Mouse (Mus musculus) lung, embryonic 14.5 days (tissue): ENCODE measurements around the gene Kif21a. TPM values are rescaled to one million over a fixed set of nuclear protein-coding genes. Genes with fewer than 3 reads are reported as not detected.
A peak's percentile ranks its signal among the peaks of the same experiment; 100 is the strongest.

Experiments used
- ATAC-seq: fragments of 200-750 bp; cut with Nextera tagmentation; 2 replicates; pipeline ENCODE4 v1.8.0; 2017; ENCODE audit warnings: mild to moderate bottlenecking, moderate TSS enrichment, moderate library complexity; ENCODE audit not compliant: insufficient read depth
- DNase-seq: peaks from one replicate; pipeline ENCODE4 v3.0.0-alpha.2; 2015
- H3K27ac ChIP-seq: fragments of 300-500 bp; sonication (generic); 2 replicates; pipeline ENCODE4 v1.5.1; 2014; ENCODE audit warnings: low read depth, mild to moderate bottlenecking, moderate library complexity
- H3K27me3 ChIP-seq: fragments of 300-500 bp; sonication (generic); 2 replicates; pipeline ENCODE4 v1.6.1; 2014; ENCODE audit warnings: low read length, control low read depth; ENCODE audit not compliant: insufficient read depth
- H3K36me3 ChIP-seq: fragments of 300-500 bp; sonication (generic); 2 replicates; pipeline ENCODE4 v1.6.1; 2014; ENCODE audit warnings: control low read depth; ENCODE audit not compliant: insufficient read depth
- H3K4me1 ChIP-seq: fragments of 300-500 bp; sonication (generic); 2 replicates; pipeline ENCODE4 v1.6.1; 2014; ENCODE audit warnings: antibody characterized with exemption, control low read depth; ENCODE audit not compliant: insufficient read depth
- H3K4me2 ChIP-seq: fragments of 300-500 bp; sonication (generic); 2 replicates; pipeline ENCODE4 v1.6.1; 2014; ENCODE audit warnings: mild to moderate bottlenecking
- H3K4me3 ChIP-seq: fragments of 300-500 bp; sonication (generic); 2 replicates; pipeline ENCODE4 v1.5.1; 2014; ENCODE audit warnings: low read depth, low read length
- H3K9ac ChIP-seq: fragments of 300-500 bp; sonication (generic); 2 replicates; pipeline ENCODE4 v1.6.1; 2014
- H3K9me3 ChIP-seq: fragments of 300-500 bp; sonication (generic); 2 replicates; pipeline ENCODE4 v1.6.1; 2016; ENCODE audit warnings: low read depth, low read length, control low read depth
- CTCF ChIP-seq: IDR thresholded peaks from 2 replicates; pipeline ENCODE4 v1.5.1; 2016; ENCODE audit warnings: antibody characterized with exemption, low read depth
- WGBS: fragments of 180-500 bp; shearing (Covaris S2); extraction: QIAGEN DNeasy Blood & Tissue Kit; methylation state at CpG from one replicate; pipeline ENCODE4 v1.1.7; 2014; 5-methylcytosine and 5-hydroxymethylcytosine counted together
- polyA plus RNA-seq: library from polyadenylated mRNA; unstranded; fragments of >200 nt; fragmentation: Nextera tagmentation; extraction: Ambion mirVana; gene quantifications from 2 replicates; pipeline ENCODE4 v1.2.1, GENCODE M21; 2014

Kif21a gene
- polyA plus RNA-seq, 1 experiment from 2014 or later: 6.7 TPM

DNA sequence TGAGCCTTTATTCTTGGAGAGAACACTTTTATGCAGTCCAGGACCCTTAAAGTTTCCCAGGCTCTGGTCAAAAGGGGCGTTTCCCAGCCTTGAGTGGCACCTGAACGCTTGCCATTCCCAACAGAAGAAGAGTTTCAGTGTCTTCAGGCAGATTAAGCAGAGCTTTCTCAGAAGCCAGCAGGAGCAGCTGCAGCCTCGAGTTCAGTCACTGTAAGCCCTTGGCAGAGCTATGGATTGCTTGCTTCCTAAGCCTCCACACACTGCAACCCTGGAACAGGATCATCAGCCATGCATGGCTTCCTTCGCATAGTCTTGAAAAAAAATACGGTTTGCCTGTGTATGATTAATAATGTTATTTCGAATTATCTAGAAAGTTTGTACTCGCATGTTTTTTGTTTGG lies 14.1 kb upstream of the Kif21a start:
- no peak overlapping the region for H3K9ac ChIP-seq
- ATAC-seq (no peak), DNase-seq (no peak)

DNA sequence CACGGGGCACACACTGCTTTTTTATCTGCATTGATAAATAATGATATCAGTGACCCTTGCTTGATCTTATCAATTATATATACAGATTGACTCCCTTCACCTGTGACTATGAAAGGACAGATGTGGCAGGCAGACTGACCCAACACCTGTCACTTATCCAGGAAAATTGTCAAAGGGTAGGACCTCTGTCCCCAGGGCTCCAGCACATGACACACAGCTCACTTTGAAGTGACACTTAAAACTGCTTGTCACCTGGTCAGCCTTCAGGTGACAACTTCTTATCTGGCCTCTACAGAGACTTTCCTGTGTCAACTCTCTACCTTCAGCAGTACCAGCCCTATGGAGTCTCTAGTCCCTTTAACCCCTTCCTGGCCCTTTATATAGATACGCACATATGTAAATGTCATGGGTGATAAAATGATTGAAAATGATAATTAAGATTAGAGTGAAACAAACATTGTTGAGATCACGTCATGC lies 7.2 kb upstream of the Kif21a start:
- Histone ChIP-seq H3K9me3 (no peaks in the 10 kb centered on the region), H3K4me2 (no peak overlapping the region), H3K4me1 (no peaks in the 10 kb centered on the region), H3K9ac (no peak overlapping the region), H3K36me3 (no peaks in the 10 kb centered on the region), H3K27ac (no peak overlapping the region), H3K4me3 (no peak overlapping the region), H3K27me3 (no peaks in the 10 kb centered on the region)
- 36% methylated on average over 3 of the region's 3 CpGs for WGBS
- ATAC-seq (no peak), DNase-seq (no peak)
- TF ChIP-seq CTCF: no peak

More for the DNA sequence above, 14.1 kb upstream of the Kif21a start:
- H3K4me1 ChIP-seq: no peaks in the 10 kb centered on the region
- no peaks in the 10 kb centered on the region for H3K27me3 ChIP-seq
- H3K4me2 ChIP-seq: no peak overlapping the region
- WGBS: 66% methylated on average over 7 of the region's 7 CpGs
- no peak overlapping the region for H3K4me3 ChIP-seq
- no peaks in the 10 kb centered on the region for H3K36me3 ChIP-seq
- no peak overlapping the region for H3K27ac ChIP-seq
- H3K9me3 ChIP-seq: no peaks in the 10 kb centered on the region
- no peak for TF ChIP-seq CTCF

DNA sequence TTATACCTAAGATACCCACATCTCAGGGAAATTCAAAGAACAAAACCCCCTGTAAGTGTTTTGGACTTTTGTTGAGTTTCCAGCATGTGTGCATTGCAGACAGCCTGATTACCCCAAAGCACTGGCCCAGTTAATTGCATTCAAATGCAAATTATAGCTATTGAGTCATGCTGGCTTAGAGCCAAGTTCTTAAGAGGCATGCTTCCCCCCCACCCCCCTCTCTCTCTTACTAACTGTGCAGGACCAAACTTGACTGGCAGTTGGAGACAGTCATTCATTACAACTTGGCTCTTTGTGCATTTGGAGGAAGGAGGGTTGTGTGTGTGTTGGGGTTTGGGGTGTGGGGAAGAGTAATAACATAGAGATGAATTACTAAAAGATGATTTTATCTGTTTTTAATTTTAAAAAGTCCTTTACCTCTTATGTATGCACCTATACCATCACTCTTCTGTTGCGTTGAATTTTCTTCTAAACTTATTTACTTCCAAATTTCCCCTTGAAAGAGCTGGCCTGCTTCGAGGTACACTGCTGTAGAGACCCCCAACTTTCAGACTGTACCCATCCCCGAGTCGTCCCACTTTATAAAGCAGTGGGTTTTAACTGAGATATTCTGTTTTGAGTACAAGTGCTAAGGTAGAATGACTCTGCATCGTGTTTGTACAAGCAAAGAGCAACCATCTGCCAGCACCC lies 6.6 kb upstream of the Kif21a start:
- no peak for TF ChIP-seq CTCF
- H3K27me3 ChIP-seq: no peaks in the 10 kb centered on the region
- H3K4me1 ChIP-seq: no peaks in the 10 kb centered on the region
- no peaks in the 10 kb centered on the region for H3K9me3 ChIP-seq
- DNase-seq: peak; percentile 53
- no peak overlapping the region for H3K4me3 ChIP-seq
- H3K36me3 ChIP-seq: no peaks in the 10 kb centered on the region
- no peak overlapping the region for H3K4me2 ChIP-seq
- WGBS: 36% methylated on average over 5 of the region's 5 CpGs
- ATAC-seq: no peak
- no peak overlapping the region for H3K9ac ChIP-seq
- H3K27ac ChIP-seq: no peak overlapping the region

DNA sequence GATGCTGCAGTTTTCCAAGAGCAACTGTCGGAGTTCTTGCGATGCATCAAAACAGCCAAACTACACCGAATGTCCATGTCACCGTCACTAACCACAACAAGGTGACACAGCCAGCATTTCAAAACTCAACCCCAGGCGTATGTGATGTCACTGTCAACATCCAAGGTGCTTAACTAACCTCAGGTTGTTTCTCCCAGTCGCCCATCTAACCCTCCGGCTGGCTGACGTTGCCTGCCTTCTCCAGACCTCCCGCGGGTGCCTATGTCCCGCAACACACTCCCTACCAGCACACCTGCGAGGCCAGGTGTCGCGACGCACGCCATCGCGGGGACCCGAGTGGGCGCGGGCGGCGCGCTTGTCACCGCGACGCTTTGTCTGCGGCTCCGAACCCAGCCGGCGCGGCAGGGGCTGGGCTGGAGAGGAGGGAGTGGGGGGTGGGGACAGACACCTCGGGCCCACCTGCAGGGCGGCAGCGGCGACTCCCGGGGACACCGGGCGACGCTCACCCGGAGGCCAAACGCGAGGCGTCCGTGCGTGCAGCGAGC lies 725 bp downstream of the Kif21a start:
- peaks cover 4% of the 10 kb centered on the region; the same call in 1 of the 2 replicates for H3K27me3 ChIP-seq
- under 1% methylated on average over 47 of the region's 47 CpGs for WGBS
- no peaks in the 10 kb centered on the region for H3K36me3 ChIP-seq
- ATAC-seq (peak; percentile 74), DNase-seq (peak; percentile 31)
- no peaks in the 10 kb centered on the region for H3K4me1 ChIP-seq
- H3K4me2 ChIP-seq: peak overlapping the region; percentile 99
- H3K27ac ChIP-seq: peak overlapping the region; percentile 72
- no peak for TF ChIP-seq CTCF
- peak overlapping the region; percentile 68 for H3K9ac ChIP-seq
- H3K9me3 ChIP-seq: no peaks in the 10 kb centered on the region
- H3K4me3 ChIP-seq: peak overlapping the region; percentile 79

DNA sequence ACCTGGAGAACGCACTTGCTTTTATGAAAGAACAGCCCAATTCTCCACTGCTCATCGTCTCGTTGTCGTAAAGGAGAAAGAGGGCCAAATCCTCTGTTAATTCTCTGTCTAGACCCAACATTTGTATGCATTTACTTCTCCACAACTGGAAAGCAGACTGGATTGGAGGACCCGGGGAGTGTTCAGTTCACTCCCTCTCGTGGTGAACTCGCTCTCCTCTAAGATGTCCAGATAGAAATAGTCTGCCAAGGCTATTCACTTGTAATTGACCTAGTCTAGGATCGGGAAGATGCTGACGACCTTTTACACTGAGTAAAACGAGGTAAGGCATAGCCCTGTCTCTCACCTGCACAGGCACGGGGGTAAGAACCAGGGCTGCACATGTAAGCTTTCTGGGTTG lies 2.1 kb downstream of the Kif21a start:
- ATAC-seq: no peak
- 85% methylated on average over 11 of the region's 11 CpGs for WGBS
- Histone ChIP-seq H3K27ac (no peak overlapping the region), H3K9ac (no peak overlapping the region), H3K4me1 (no peaks in the 10 kb centered on the region), H3K27me3 (peaks cover 4% of the 10 kb centered on the region; the same call in 1 of the 2 replicates), H3K4me3 (no peak overlapping the region), H3K4me2 (no peak overlapping the region), H3K36me3 (no peaks in the 10 kb centered on the region), H3K9me3 (no peaks in the 10 kb centered on the region)
- DNase-seq: no peak
- no peak for TF ChIP-seq CTCF

- peak; percentile 33 for DNase-seq
- Histone ChIP-seq H3K4me1 (no peaks in the 10 kb centered on the region), H3K36me3 (no peaks in the 10 kb centered on the region), H3K4me2 (no peak overlapping the region), H3K4me3 (no peak overlapping the region), H3K27me3 (peaks cover 4% of the 10 kb centered on the region; the same call in 1 of the 2 replicates), H3K27ac (no peak overlapping the region), H3K9me3 (no peaks in the 10 kb centered on the region), H3K9ac (no peak overlapping the region)
- ATAC-seq: no peak
- TF ChIP-seq CTCF: no peak
- WGBS: 53% methylated on average over 8 of the region's 8 CpGs
Observed at GRCm38 (mm10) chr15:91046506-91046905, 3.2 kb downstream of the Kif21a start.

GRCm38 (mm10) chr15:91043263-91043662 lies 6.5 kb downstream of the Kif21a start:
- WGBS: 77% methylated on average over 4 of the region's 4 CpGs
- no peaks in the 10 kb centered on the region for H3K27me3 ChIP-seq
- no peak overlapping the region for H3K4me3 ChIP-seq
- H3K36me3 ChIP-seq: no peaks in the 10 kb centered on the region
- TF ChIP-seq CTCF: no peak
- peak; percentile 54 for DNase-seq
- H3K4me2 ChIP-seq: no peak overlapping the region
- H3K4me1 ChIP-seq: no peaks in the 10 kb centered on the region
- ATAC-seq: no peak
- no peaks in the 10 kb centered on the region for H3K9me3 ChIP-seq
- H3K9ac ChIP-seq: no peak overlapping the region
- H3K27ac ChIP-seq: no peak overlapping the region
